Mouse (Mus musculus) lung, adult 2 months (tissue): Measurements from ENCODE around the gene Lysmd1.

Experiments
- CTCF ChIP-seq: fragments of 200-500 bp; IDR thresholded peaks from 2 replicates; pipeline ENCODE4 v1.5.1; 2011; ENCODE audit warnings: mild to moderate bottlenecking, low read length, control low read depth; ENCODE audit not compliant: insufficient read depth
- POLR2A ChIP-seq: fragments of 200-500 bp; IDR thresholded peaks from 2 replicates; pipeline ENCODE4 v1.6.1; 2011; ENCODE audit warnings: low read depth, mild to moderate bottlenecking, control low read depth, low read length, borderline replicate concordance; ENCODE audit errors: extremely low read depth

DNA sequence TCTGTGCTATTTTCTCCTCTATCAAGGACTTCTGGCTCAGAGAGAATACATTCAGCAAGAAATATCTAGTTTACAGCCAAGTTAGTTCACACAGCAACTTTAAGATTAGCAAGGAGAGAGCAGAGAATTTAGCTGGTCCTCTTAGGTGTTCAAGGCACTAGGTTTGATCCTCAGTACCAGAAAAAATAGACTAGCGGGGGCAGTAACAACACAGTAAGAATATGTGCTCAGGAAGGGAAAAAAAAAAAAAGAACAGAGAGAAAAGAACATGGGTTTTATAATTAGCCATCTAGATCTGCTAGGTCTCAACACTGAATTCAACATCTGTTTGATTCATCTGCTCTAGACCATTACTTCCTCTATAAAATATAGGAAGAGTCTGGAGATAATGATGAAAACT, 45.8 kb upstream of the Lysmd1 start:
- TF ChIP-seq POLR2A (no peak), CTCF (no peak)
